Mouse (Mus musculus) monocyte, adult 59 days (primary cell): ENCODE data around the gene Crybb3. TPM values are rescaled to one million over a fixed set of nuclear protein-coding genes. Genes with fewer than 3 reads are reported as not detected.

Source experiments
- total RNA-seq, 2 experiments: library from RNA; stranded (reverse); gene quantifications; one replicate each; pipeline ENCODE4 v1.2.4; 2023

The Crybb3 gene
- not detected for total RNA-seq

GRCm38 (mm10) chr5:113081439-113081838 is at the start of gene Crybb3:
Crybb3 (minus strand) TSS chr5:113081584.

DNA sequence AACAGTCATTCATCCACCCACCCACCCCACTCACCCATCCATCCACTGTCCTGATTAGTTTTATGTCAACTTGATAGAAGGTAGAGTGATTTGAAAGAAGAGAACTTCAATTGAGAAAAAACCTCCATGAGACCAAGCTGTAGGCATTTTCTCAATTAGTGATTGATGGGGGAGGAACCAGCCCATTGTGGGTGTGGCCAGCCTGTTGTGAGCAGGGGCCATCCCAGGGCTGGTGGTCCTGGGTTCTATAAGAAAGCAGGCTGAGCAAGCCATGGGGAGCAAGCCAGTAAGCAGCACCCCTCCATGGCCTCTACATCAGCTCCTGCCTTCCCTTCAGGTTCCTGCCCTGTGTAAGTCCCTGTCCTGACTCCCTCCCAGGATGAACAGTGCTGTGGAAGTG is 11.4 kb downstream of the Crybb3 start, which contains the start of gene Crybb2:
Crybb2 (minus strand) TSS at position 101 of the 400 bp plus-strand sequence.

Other genes starting within 250 kb of the Crybb3 start
- gene Myo18b, start 185.2 kb downstream of the Crybb3 start, total RNA-seq: 1 to 10 TPM; 3.6 to 5.6 TPM
- gene Grk3, start 65.8 kb downstream of the Crybb3 start, total RNA-seq: 100 to 1,000 TPM; 420 to 507 TPM
- gene Crybb2, start 11.5 kb downstream of the Crybb3 start, total RNA-seq: not detected
- gene 2900026A02Rik, start 139.7 kb upstream of the Crybb3 start, total RNA-seq: 1 to 10 TPM; 7.0 to 7.7 TPM
- gene Tmem211, start 145.3 kb upstream of the Crybb3 start, total RNA-seq: not detected
- gene Sgsm1, start 229.2 kb upstream of the Crybb3 start, total RNA-seq: not detected